Mouse (Mus musculus) limb, embryonic 13.5 days (tissue): ENCODE measurements around the gene Rnd2. TPM values are rescaled to one million over a fixed set of nuclear protein-coding genes. Genes with fewer than 3 reads are reported as not detected.
"Not testable (repeated sequence)": the region's sequence is repeated elsewhere in the genome, so short reads cannot be mapped to it uniquely, and the experiment has no call there.

Source experiments
- ATAC-seq: fragments of 200-750 bp; cut with Nextera tagmentation; 2 replicates; pipeline ENCODE4 v1.8.0; 2017; ENCODE audit warnings: low read depth, moderate number of reproducible peaks, moderate TSS enrichment; ENCODE audit not compliant: low FRiP score
- H3K27ac ChIP-seq: fragments of 300-500 bp; sonication (generic); 2 replicates; pipeline ENCODE4 v1.5.1; 2015; ENCODE audit warnings: inconsistent platforms, mild to moderate bottlenecking, moderate library complexity
- H3K27me3 ChIP-seq: fragments of 300-500 bp; sonication (generic); 2 replicates; pipeline ENCODE4 v1.6.1; 2015; ENCODE audit warnings: mild to moderate bottlenecking, inconsistent platforms
- H3K36me3 ChIP-seq: fragments of 300-500 bp; sonication (generic); 2 replicates; pipeline ENCODE4 v1.6.1; 2015; ENCODE audit warnings: inconsistent platforms, mild to moderate bottlenecking, moderate library complexity
- H3K4me1 ChIP-seq: fragments of 300-500 bp; sonication (generic); 2 replicates; pipeline ENCODE4 v1.6.1; 2015; ENCODE audit warnings: inconsistent platforms
- H3K4me2 ChIP-seq: fragments of 300-500 bp; sonication (generic); replicated peaks from 2 replicates; pipeline ENCODE4 v1.6.1; 2015; ENCODE audit warnings: inconsistent platforms, mild to moderate bottlenecking, moderate library complexity
- H3K4me3 ChIP-seq: fragments of 300-500 bp; sonication (generic); 2 replicates; pipeline ENCODE4 v1.5.1; 2015; ENCODE audit warnings: moderate library complexity, mild to moderate bottlenecking, inconsistent platforms
- H3K9ac ChIP-seq: fragments of 300-500 bp; sonication (generic); 2 replicates; pipeline ENCODE4 v1.6.1; 2015; ENCODE audit warnings: mild to moderate bottlenecking, inconsistent platforms
- H3K9me3 ChIP-seq: fragments of 300-500 bp; sonication (generic); 2 replicates; pipeline ENCODE4 v1.6.1; 2016; ENCODE audit warnings: inconsistent platforms
- WGBS: fragments of 180-500 bp; shearing (Covaris S2); methylation state at CpG from one replicate; pipeline ENCODE4 v1.1.7; 2015; 5-methylcytosine and 5-hydroxymethylcytosine counted together
- polyA plus RNA-seq: library from polyadenylated mRNA; unstranded; fragments of >200 nt; fragmentation: Nextera tagmentation; extraction: Ambion mirVana; gene quantifications from 2 replicates; pipeline ENCODE4 v1.2.1, GENCODE M21; 2015

The Rnd2 gene
- polyA plus RNA-seq, 1 experiment from 2014 or later: 12.0 TPM

DNA sequence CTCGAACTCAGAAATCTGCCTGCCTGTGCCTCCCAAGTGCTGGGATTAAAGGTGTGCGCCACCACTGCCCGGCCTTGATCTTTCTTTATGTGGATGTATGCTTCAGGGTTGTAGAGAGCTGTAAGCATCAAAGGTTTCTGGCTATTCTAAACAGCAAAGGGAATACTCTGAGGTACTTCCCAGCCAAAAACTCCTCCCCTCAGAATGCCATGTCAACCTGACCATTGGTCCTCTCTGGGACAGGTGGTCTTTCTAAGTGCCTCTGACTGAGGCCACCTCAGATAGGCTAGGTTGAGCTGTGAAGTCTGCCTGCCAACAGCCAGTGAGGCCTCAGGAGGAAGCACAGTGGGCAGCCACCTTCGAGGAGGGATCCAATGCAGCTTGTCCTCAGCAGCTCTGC is 15.9 kb upstream of the Rnd2 start:
- Histone ChIP-seq H3K4me3 (peak overlapping the region; percentile 42), H3K27me3 (no peaks in the 10 kb centered on the region), H3K9ac (peak overlapping the region; percentile 62), H3K4me2 (peak overlapping the region; percentile 60), H3K36me3 (peaks cover 21% of the 10 kb centered on the region), H3K27ac (no peak overlapping the region), H3K9me3 (no peaks in the 10 kb centered on the region), H3K4me1 (peaks cover 23% of the 10 kb centered on the region)
- ATAC-seq: no peak; the same call in 1 of the 2 replicates
- 87% methylated on average over 4 of the region's 4 CpGs for WGBS

- H3K27me3 ChIP-seq, H3K9me3 ChIP-seq, H3K27ac ChIP-seq, H3K4me2 ChIP-seq, H3K9ac ChIP-seq, H3K4me3 ChIP-seq, ATAC-seq: not testable (repeated sequence)
- WGBS: 83% methylated on average over 4 of the region's 4 CpGs
- peaks cover 20% of the 10 kb centered on the region; the same call in 1 of the 2 replicates for H3K4me1 ChIP-seq
- H3K36me3 ChIP-seq: peaks cover 14% of the 10 kb centered on the region
These were observed 15.2 kb upstream of the Rnd2 start for GRCm38 (mm10) chr11:101449596-101449995.

DNA sequence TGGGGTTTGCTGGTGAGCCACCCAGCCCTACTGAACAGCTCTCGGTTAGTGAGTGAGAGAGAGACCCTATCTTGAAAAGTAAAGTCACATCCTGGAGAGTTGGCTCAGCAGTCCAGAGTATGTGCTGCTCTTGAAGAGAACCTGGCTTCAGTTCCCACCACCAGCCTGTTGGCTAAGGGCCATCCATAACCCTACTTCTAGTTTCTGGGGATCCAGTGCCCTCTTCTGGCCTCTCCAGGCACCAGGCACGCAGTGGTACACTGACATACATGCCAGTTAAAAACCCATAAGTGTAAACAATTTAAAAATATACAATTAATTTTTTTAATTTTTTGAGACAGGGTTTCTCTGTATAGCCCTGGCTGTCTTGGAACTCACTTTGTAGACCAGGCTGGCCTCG is 14.4 kb upstream of the Rnd2 start:
- ATAC-seq: no peak

GRCm38 (mm10) chr11:101451536-101451935 is 13.3 kb upstream of the Rnd2 start:
- Histone ChIP-seq H3K4me1 (peaks cover 22% of the 10 kb centered on the region), H3K27me3 (no peaks in the 10 kb centered on the region), H3K4me3 (no peak overlapping the region), H3K4me2 (no peak overlapping the region), H3K9ac (no peak overlapping the region), H3K9me3 (no peaks in the 10 kb centered on the region), H3K27ac (no peak overlapping the region), H3K36me3 (peaks cover 3% of the 10 kb centered on the region; the same call in 1 of the 2 replicates)
- ATAC-seq: no peak
- 92% methylated on average over 10 of the region's 10 CpGs for WGBS

More for the DNA sequence above, 14.4 kb upstream of the Rnd2 start:
- H3K36me3 ChIP-seq: peaks cover 8% of the 10 kb centered on the region
- H3K27ac ChIP-seq: no peak overlapping the region
- no peaks in the 10 kb centered on the region for H3K27me3 ChIP-seq
- H3K9me3 ChIP-seq: no peaks in the 10 kb centered on the region
- peaks cover 22% of the 10 kb centered on the region for H3K4me1 ChIP-seq
- 78% methylated on average over 3 of the region's 3 CpGs for WGBS
- no peak overlapping the region for H3K9ac ChIP-seq
- no peak overlapping the region for H3K4me3 ChIP-seq
- no peak overlapping the region for H3K4me2 ChIP-seq

GRCm38 (mm10) chr11:101452093-101452774 is 12.6 kb upstream of the Rnd2 start:
- Histone ChIP-seq H3K4me1 (peaks cover 22% of the 10 kb centered on the region), H3K36me3 (no peaks in the 10 kb centered on the region; the same call in 1 of the 2 replicates), H3K27me3 (no peaks in the 10 kb centered on the region), H3K4me2 (no peak overlapping the region), H3K9me3 (no peaks in the 10 kb centered on the region), H3K4me3 (no peak overlapping the region), H3K27ac (no peak overlapping the region), H3K9ac (no peak overlapping the region)
- ATAC-seq: no peak
- 71% methylated on average over 10 of the region's 10 CpGs for WGBS

GRCm38 (mm10) chr11:101454702-101455101 is 10.1 kb upstream of the Rnd2 start:
- H3K27me3 ChIP-seq: no peaks in the 10 kb centered on the region
- ATAC-seq: no peak

DNA sequence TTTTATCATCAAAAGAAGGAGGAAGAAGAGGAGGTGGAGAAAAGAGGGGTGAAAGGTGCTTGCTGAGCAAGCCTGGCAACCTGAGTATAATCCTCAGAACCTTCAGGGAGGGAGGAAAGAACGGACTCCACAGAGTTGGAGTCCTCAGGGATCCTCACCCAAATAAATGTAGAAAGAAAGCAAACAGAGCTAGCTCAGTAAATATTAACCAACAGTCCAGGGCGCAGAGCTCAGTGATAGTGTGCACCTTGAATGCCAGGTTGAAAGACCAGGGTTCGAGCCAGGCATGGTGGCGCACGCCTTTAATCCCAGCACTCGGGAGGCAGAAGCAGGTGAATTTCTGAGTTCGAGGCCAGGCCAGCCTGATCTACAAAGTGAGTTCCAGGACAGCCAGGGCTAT is 9.2 kb upstream of the Rnd2 start:
- Histone ChIP-seq H3K27me3 (no peaks in the 10 kb centered on the region), H3K36me3 (peaks cover 28% of the 10 kb centered on the region), H3K9me3 (no peaks in the 10 kb centered on the region), H3K4me2 (no peak overlapping the region), H3K9ac (no peak overlapping the region), H3K4me1 (peaks cover 9% of the 10 kb centered on the region), H3K4me3 (no peak overlapping the region), H3K27ac (no peak overlapping the region)
- ATAC-seq: no peak
- WGBS: 90% methylated on average over 7 of the region's 7 CpGs

More at GRCm38 (mm10) chr11:101454702-101455101, 10.1 kb upstream of the Rnd2 start:
- WGBS: 72% methylated on average over 6 of the region's 6 CpGs
- H3K36me3 ChIP-seq: peaks cover 19% of the 10 kb centered on the region
- H3K4me2 ChIP-seq: no peak overlapping the region
- H3K9ac ChIP-seq: no peak overlapping the region
- peak overlapping the region; percentile 15; the same call in 1 of the 2 replicates for H3K27ac ChIP-seq
- peaks cover 9% of the 10 kb centered on the region for H3K4me1 ChIP-seq
- H3K9me3 ChIP-seq: no peaks in the 10 kb centered on the region
- no peak overlapping the region for H3K4me3 ChIP-seq

DNA sequence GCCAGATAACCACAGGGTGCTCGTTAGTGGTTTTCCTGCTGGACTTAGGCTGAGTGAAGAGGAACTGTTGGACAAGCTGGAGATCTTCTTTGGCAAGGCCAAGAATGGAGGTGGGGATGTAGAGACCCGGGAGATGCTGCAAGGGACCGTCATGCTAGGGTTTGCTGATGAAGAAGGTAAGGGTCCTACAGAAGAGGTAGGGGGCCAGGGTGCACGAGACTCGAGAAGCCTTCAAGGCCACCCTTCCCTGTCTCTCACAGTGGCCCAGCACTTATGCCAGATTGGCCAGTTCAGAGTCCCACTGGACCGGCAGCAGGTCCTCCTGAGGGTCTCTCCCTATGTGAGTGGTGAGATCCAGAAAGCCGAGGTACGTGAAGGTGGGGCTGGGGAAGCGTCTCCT is 7.2 kb upstream of the Rnd2 start:
- Histone ChIP-seq H3K36me3 (peaks cover 46% of the 10 kb centered on the region), H3K27me3 (no peaks in the 10 kb centered on the region), H3K4me1 (peaks cover 14% of the 10 kb centered on the region), H3K9ac (no peak overlapping the region), H3K27ac (no peak overlapping the region), H3K4me2 (no peak overlapping the region), H3K4me3 (no peak overlapping the region), H3K9me3 (no peaks in the 10 kb centered on the region)
- WGBS: 90% methylated on average over 9 of the region's 9 CpGs
- ATAC-seq: no peak

GRCm38 (mm10) chr11:101458217-101458616 is 6.6 kb upstream of the Rnd2 start:
- 83% methylated on average over 12 of the region's 12 CpGs for WGBS
- Histone ChIP-seq H3K4me1 (peaks cover 20% of the 10 kb centered on the region), H3K27me3 (no peaks in the 10 kb centered on the region), H3K4me3 (no peak overlapping the region), H3K27ac (no peak overlapping the region), H3K36me3 (peaks cover 51% of the 10 kb centered on the region), H3K4me2 (no peak overlapping the region), H3K9ac (no peak overlapping the region), H3K9me3 (no peaks in the 10 kb centered on the region)
- ATAC-seq: no peak

GRCm38 (mm10) chr11:101459716-101460115 is 5.1 kb upstream of the Rnd2 start:
- Histone ChIP-seq H3K27ac (no peak overlapping the region), H3K36me3 (peaks cover 51% of the 10 kb centered on the region), H3K9me3 (no peaks in the 10 kb centered on the region), H3K9ac (no peak overlapping the region), H3K4me1 (peaks cover 30% of the 10 kb centered on the region), H3K27me3 (no peaks in the 10 kb centered on the region), H3K4me3 (no peak overlapping the region), H3K4me2 (no peak overlapping the region)
- no peak for ATAC-seq
- 45% methylated on average over 6 of the region's 6 CpGs for WGBS

GRCm38 (mm10) chr11:101460321-101460720 is 4.5 kb upstream of the Rnd2 start:
- Histone ChIP-seq H3K4me2 (no peak overlapping the region), H3K9me3 (no peaks in the 10 kb centered on the region), H3K4me1 (peaks cover 28% of the 10 kb centered on the region), H3K36me3 (peaks cover 51% of the 10 kb centered on the region), H3K27ac (no peak overlapping the region), H3K4me3 (no peak overlapping the region), H3K9ac (no peak overlapping the region), H3K27me3 (no peaks in the 10 kb centered on the region)
- no peak for ATAC-seq
- 84% methylated on average over 15 of the region's 15 CpGs for WGBS

DNA sequence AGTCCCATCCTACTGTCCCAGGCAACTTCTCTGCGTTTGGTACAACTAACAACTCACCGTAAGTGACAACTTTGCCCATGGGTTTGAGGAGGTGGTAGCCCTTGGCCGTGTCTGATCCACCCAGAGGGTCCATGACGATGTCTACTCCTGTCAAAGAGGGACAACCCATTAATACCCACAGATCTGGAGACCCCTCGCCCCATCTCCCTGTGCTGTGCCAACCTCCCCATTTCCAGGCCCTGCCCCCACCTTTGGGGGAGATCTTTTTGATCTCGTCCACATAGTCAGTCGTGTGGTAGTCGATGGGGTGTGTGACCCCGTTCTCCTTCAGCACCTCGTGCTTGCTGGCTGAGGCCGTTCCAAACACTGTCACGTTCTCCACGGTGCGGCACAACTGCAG is 2.7 kb upstream of the Rnd2 start:
- H3K36me3 ChIP-seq: peaks cover 51% of the 10 kb centered on the region
- no peak overlapping the region for H3K9ac ChIP-seq
- no peaks in the 10 kb centered on the region for H3K9me3 ChIP-seq
- WGBS: 84% methylated on average over 14 of the region's 14 CpGs
- H3K4me2 ChIP-seq: no peak overlapping the region
- peaks cover 29% of the 10 kb centered on the region for H3K4me1 ChIP-seq
- H3K4me3 ChIP-seq: no peak overlapping the region
- no peak for ATAC-seq
- no peaks in the 10 kb centered on the region for H3K27me3 ChIP-seq
- no peak overlapping the region for H3K27ac ChIP-seq
